Mouse (Mus musculus) liver (tissue): ENCODE measurements around the gene Hpn.

Source experiments
- DNase-seq: peaks from one replicate; pipeline ENCODE4 v3.0.0-alpha.2; 2020; ENCODE audit warnings: mixed read lengths

Hpn gene

DNA sequence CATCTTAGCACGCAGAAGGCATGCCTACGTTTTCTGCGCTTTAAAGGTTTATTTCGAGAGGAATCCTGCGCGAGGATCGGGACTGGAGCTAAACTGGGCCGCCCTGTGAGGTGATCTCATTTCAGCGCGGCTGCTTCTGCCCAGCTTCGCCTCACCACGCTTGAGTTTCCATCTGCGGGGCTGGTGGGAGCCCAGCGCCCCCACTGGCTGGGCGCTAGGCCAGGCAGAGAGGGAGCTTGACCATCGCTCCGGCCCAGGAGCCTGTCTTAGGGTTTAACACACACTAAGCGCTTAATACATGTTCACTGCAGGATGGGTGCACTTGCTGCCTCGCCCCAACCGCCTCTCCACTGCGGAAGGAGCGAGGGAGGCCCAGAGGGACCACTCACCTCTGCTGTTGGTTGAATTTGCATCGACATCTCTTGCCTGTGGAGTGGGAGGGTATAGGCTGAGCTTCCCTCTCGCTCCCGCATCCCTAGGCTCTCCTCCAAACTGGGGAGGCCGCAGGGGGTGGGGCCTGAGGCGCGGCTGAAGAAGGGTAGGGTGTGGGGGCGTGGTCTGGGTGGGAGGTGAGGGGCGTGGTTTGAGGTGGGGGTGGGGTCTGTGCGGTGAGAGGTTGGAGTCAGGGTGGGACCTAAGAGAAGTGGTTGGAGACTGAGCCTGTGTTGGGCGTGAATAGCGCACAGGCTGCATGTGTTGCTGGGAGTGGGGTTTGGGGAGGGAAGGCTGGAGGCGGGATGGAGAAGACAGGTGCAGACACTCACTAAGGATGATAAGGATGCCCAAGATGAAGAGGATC is 62.3 kb downstream of the Hpn start:
- peak; percentile 65 for DNase-seq

DNA sequence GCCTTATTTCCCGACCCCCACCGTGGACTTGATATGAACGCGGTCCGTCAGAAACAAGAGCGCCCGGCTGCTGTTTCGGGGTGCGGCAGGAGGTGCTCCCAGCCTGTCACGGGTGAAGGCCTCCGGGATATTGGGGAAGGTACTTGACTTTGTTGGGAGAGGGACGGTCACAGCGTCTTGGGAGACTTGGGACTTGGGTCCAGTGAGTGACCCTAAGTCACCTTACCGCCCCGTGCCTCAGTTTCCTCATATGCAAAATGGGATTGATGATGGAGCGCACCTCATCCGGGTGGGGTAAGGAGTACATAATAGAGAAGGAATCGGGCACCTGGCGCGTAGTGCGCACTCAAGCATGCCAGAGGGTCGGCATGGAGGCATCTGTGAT is 62.8 kb downstream of the Hpn start:
- DNase-seq: no peak

DNA sequence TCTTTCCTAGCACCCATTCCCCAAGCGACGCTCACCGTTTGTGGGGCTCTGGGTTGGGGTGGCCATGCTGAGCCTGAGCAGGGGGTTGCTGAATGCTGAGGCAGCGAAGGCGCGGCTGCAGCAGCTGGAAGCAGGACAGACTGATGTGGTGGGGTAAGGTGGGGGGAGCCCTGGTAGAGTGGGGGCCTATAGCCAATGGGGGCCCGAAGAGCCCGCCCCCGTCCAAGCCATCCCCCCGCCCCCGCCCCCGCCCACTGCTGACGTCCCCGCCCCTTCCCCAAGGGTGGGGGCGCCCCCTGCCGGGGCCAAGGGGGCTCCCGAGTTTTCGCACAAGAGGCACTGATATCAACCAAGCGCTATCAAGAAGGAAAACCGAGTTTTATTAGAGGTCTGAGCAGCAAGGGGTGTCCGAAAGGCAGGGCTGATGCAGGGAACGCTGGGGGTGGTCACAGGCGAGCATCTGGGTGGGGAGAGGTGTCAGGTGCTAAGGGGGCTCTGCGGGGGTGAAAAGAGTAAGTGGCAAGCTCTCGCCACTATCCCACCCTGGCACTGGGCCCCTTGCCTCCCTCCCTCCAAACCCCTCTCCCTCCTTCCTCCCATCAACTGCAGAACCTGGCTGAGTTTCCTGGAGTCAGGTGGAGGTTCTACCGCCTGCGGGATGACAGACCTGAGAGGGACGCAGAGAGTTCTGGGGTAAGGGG is 63.6 kb downstream of the Hpn start, which contains the start of gene Fxyd7:
Fxyd7 (minus strand) TSS at position 147 of the 701 bp plus-strand sequence.
- no peak for DNase-seq

DNA sequence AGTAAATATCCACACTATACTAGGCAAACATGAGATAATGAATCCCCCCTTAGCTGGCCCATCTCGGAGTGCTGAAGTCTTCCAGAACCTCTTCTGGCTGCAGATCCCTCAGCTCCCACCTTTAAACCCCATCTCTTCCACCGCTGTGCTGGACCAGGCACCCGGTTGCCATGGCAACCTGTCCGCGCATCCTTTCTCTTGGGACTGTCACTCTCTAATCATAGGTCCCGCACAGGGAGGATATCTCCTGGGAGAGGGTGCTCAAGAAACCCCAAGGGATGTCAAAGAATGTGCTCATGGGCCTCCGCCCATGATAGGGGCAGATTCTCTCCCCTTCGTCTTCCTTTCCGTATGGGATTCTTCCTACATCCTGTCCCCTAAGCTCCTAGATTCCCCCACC is 64.2 kb downstream of the Hpn start:
- DNase-seq: no peak

DNA sequence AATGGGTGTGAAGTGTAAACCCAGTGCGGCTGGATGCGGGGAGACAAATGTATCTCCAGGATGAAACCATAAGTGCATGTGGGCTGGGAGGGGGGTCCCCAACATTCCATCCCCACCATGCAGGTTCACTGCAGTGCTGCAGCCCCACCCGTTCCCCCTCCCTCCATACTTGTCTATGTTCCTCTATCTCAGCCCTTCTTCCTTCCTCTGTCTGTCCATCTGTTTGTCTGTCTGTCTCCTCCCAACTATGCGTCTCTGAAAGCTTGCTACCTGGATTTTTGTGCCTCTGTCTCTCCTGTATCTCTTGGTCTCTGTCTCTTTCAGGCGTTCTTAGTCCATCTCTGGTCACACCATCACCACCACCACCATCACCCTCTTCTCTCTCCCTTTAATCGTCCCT is 64.6 kb downstream of the Hpn start:
- DNase-seq: no peak

DNA sequence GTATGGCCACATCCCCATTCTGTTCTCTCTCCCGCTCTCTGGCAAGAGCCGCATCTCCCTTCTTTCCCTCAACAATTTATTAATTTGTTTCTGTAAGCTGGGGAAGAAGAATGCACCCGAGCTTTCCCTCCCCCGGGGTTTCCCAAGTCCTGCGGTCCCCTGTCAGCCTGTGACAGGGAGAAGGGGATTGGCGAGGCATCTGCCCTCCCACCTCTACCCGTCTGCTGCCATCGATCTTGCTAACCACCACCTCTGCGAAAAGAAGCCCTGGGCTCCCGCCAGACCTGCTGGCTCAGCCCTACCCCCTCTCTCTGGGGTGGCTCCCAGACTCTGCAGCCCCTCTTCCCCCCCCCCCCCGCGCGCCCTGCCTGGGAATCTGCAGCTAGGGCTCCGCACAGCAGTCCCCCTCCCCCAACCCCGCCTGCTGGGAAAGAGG is 65.2 kb downstream of the Hpn start:
- DNase-seq: no peak

DNA sequence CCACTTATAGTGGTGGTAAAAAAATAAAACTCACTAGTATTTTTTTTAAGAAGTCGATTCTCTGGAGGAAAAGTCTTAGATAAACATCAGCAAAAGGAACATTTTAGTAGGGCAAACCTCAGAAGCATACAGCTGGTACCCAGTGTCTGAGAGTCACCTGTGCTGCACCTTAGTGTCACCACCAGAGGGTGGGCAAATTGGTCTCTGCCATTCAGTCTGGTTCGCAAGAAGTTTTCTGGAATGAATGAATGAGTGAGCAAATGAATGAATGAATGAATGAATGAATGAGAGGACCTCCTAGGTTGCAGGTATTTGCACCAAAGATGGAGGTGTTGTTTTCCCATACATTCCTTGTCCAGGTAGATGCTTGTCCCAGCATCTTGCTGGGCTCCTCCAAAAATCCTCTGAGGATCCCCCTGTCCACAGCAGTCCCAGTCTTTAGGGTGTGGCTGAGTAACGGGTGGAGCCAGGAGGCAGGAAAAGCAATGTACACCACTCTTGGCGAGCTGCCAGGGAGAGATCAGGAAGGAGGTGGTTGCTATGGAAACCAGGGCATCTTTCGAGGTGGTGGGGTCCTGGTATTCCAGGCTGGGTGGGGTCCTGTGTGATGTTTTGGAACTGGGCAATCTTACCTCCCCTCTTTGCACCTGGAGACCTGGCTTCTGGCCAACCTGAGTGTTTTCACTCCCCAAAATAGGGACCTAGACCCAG is 65.8 kb downstream of the Hpn start:
- no peak for DNase-seq
